Mouse (Mus musculus): ENCODE data around the gene Zfp639. TPM values are rescaled to one million over a fixed set of nuclear protein-coding genes. Genes with fewer than 3 reads are reported as not detected.

Gene Zfp639
- total RNA-seq (2021) = 10 to 100 TPM; 55.2 to 60.8 TPM

DNA sequence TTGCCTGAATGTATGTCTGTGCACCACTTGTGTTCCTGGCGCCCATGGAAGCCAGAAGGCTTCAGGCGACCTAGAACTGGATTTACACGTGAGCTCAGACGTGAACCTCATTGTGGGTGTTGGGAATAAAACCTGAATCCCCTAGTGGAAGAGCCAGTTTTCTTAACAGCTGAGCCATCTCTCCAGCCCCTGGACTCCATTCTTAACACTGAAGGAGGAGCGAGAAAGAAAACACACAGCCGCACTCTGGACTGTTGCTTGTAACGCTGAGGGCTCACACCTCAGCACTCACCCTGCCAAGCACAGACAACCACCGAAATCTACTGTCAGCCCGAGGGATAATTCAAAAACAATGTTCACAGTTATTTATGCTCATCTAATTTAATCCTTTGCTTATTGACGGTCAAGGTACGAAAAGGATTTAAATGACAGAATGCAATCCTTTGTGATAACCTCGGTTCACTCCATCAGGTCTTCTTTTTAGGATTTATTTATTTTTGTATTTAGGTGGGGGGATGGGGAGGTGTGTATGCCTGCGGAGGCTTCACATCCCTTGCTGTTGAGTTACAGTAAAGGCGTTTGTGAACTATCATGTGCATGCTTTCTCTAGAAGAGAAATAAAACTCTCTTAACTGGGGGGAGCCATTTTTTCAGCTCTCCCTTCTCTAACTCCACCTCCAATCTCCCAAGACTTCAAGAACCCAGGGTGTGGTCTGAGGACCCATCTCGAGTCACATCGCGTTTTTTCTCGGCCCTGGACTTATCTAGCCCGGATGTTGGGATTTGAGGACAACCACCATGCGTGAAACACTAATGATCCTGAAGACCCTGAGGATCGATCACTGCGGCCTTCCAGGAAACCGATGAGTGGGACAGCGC, at the start of gene Zfp639:
Gene Zfp639, plus strand, starts transcription at position 764 of the 879 bp plus-strand sequence.
- intact Hi-C loops (cut with DNase I) = loop anchor here (2.0 to 5.0 kb wide), 2 partner anchors 175 to 722 kb away; no protein-coding TSS in a partner anchor
- no peak for DNase-seq

DNA sequence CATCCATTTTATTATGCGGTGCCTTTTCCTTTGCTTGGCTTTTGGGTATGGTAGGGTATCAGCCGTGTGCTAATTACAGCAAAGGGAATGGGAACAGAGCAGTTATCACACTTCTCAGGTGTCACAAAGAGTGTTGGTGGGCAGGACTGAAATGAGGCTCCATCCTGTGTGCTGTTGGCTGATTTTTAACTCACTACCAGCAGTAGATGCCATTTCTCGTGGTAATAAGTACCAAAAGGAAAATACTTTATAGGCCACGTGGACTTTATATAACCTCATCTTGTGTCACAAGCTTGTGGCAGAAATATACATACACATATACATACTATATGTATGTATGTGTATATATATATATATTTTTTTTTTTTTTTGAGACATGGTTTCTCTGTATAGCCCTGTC, 42.7 kb upstream of the Zfp639 start:
- intact Hi-C loops (cut with DNase I) = no loop called here
- DNase-seq = no peak

GRCm38 (mm10) chr3:32468411-32468810, 41.6 kb upstream of the Zfp639 start:
- no peak for DNase-seq
- intact Hi-C loops (cut with DNase I) = no loop called here

DNA sequence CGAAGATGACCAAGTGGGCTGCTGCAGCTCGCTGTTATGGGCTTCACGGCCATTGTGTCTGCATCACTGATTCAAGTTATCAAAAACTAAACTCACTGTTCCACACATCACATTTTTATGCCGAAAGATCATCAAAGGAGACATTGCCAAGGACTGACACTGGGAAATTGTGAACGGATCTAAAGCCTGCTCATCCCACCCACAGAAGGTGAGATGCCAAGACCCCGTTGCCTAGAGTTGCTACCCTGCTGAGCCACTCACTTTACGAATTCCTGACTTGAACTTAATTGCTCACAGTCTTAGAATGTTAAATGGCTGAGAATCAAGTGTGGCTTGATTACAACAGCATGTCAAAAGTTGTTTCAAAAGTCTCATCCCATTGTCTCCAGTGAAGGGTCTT, 39.6 kb upstream of the Zfp639 start:
- DNase-seq = no peak
- intact Hi-C loops (cut with DNase I) = no loop called here

GRCm38 (mm10) chr3:32471098-32471497, 39.0 kb upstream of the Zfp639 start:
- intact Hi-C loops (cut with DNase I) = no loop called here
- DNase-seq = no peak

- DNase-seq = no peak
- intact Hi-C loops (cut with DNase I) = no loop called here
These were observed 37.7 kb upstream of the Zfp639 start for GRCm38 (mm10) chr3:32472191-32472900.

DNA sequence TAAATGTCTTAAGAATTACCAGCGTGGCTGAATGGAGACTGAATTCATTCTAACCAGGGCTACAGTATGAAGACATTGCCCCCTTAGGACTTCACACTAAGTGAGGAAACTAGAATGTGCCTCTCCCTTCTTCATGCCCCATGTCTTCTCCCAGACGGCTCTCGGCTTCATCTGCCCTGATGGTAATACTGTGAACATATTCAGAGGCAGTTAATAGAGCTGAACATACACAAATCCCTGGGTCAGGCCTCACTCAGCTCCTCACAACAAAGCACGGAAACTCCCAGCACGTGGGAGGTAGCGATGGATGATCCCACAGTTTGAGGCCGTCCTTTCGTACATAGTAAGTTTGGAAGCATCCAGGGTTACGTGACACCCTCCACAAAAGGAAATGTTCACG, 36.9 kb upstream of the Zfp639 start:
- DNase-seq = no peak
- intact Hi-C loops (cut with DNase I) = no loop called here

DNA sequence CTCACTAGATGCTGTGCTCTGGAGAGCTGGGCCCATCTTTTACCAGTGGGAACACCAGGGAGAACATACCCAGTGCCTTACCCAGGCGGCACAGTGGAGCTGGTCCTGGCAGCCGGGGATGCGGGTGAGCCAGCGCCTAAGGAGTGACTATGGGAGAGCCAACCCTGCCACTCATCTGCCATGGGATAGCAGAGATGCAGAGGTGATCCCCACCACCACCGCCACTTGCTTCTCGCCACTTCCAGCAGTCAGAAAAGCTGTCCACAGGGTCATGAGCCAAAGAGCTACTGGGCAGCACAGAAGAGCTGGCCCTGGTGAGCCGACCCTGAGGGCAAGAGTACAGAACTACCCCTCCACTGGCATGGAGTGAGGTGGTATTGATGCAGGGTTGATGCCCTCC, 30.1 kb upstream of the Zfp639 start:
- intact Hi-C loops (cut with DNase I) = no loop called here
- DNase-seq = no peak

DNA sequence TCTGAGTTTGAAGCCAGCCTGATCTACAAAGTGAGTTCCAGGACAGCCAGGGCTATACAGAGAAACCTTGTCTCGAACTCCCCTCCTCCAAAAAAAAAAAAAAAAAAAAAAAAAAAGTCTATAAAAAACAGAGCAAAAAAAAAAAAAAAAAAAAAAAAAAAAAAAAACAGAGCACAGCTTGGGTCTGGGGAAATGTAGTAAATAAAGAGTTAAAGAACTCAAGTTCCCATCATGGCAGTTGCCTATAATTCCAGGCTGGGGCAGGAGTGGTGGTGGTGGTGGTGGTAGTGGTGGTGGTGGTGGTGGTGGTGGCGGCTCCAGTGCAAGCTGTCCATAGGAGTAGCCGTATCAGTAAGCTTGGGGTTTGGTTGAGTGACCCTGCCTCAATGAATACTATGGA, 27.0 kb upstream of the Zfp639 start:
- intact Hi-C loops (cut with DNase I) = no loop called here

GRCm38 (mm10) chr3:32486543-32486942, 23.5 kb upstream of the Zfp639 start:
- intact Hi-C loops (cut with DNase I) = no loop called here

More for the DNA sequence above, 27.0 kb upstream of the Zfp639 start:
- DNase-seq = no peak

DNA sequence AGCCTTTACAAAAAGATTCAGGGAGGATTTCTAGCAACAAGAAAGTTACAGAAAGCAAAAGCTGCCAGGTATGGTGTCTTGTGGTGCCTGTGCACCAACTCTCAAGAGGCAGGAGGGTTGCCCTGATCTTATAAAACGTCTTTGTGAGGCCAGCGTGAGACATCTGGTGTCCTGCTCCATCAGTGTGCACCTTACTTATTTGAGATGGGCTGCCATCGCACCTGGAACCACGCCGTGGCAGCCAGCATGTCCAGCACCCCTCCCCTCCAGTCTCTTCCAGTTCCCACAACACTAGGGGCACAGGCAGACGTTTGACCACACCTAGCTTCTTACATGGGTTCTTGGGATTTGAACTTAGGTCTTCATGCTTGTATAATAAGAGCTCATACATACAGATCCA, 21.9 kb upstream of the Zfp639 start:
- intact Hi-C loops (cut with DNase I) = no loop called here
- no peak for DNase-seq

More at GRCm38 (mm10) chr3:32486543-32486942, 23.5 kb upstream of the Zfp639 start:
- no peak for DNase-seq

- intact Hi-C loops (cut with DNase I) = no loop called here
- DNase-seq = no peak
These were observed 19.8 kb upstream of the Zfp639 start for GRCm38 (mm10) chr3:32490076-32490927.

GRCm38 (mm10) chr3:32490928-32491315, 19.1 kb upstream of the Zfp639 start:
- DNase-seq = no peak
- intact Hi-C loops (cut with DNase I) = no loop called here

GRCm38 (mm10) chr3:32492097-32493090, 17.7 kb upstream of the Zfp639 start, which contains the start of gene Kcnmb3:
TSS of gene Kcnmb3 (minus strand) at chr3:32492231.
- DNase-seq = no peak
- intact Hi-C loops (cut with DNase I) = no loop called here

GRCm38 (mm10) chr3:32494387-32495087, 15.5 kb upstream of the Zfp639 start:
- DNase-seq = no peak

GRCm38 (mm10) chr3:32495088-32495770, 14.8 kb upstream of the Zfp639 start:
- intact Hi-C loops (cut with DNase I) = no loop called here

More at GRCm38 (mm10) chr3:32494387-32495087, 15.5 kb upstream of the Zfp639 start:
- intact Hi-C loops (cut with DNase I) = no loop called here

DNA sequence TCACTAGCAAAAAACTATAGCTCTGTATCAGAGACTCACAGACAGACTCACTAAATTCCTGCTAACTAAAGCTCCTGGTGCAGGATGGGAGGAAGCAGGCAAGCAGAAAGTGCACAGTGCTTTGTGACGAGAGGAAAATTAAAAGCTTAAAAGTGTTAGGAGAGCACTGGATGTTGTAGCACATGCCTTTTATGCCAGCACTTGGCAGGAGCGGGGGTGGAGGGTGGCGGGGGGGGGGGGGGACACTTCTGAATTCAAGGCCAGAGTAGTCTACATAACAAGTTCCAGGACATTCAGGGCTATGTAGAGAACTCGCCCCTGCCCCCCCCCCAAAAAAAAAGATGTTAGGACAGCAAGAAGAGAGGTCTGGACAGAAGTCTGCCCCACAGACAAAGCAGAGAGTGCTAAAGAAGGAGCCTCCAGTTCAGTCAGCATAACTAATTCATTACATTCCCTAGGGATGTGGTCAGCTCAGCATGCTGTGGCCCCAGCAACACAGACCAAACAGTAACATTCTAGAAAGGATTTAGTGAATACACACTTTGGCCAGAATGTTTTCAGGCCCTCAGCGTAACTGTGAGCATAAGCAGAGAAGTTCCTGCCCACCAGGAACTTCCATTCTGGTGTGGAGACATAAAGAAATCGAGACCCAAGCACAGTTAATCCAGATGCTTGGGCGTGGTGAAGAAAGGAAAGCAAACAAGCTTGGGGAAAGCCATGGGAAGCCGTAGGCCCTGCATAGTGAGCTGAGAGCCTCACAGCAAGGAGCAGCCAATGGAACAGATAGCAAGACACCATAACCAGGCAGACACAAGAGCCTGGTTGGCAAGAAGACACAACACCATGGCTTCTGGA, 14.0 kb upstream of the Zfp639 start:
- no peak for DNase-seq
- intact Hi-C loops (cut with DNase I) = no loop called here

More at GRCm38 (mm10) chr3:32495088-32495770, 14.8 kb upstream of the Zfp639 start:
- DNase-seq = no peak

Data from left cerebral cortex, postnatal 4 days (tissue).